14 mouse cellular contexts compared by ENCODE assay signal in the genomic region with DNA sequence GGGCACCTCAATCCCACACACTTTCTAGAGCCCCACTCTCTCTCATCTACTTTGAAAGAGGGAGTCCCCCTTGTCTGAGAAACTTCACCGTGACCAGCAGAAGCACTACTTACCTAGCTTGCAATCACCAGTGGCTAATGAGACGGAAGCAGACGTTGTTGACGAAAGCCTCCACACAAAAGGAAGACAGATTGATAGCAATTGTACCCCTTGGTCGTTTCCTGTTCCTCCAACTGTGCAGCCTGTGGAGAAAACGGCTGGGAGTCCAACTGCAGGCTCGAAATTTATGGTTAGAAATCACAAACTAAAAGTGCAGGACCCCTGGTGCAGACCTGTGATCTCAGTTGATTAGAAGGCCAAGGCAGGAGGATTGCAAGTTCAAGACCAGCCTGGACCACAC.
"Had no signal": no experiment of that assay in that cellular context is flagged by ENCODE, and none has a peak within 500 bp of the region (broad histone marks: within the 10 kb centered on the region; RNA-seq: fewer than 3 reads in every experiment).

No protein-coding gene starts in this region.

- DNase-seq: kidney, adult 2 months; kidney, postnatal 10 days; left cerebral cortex, postnatal 4 days; lung, embryonic 14.5 days; lung, postnatal 10 days; retina, postnatal 1 day; right cerebral cortex, postnatal 14 days; thymus, postnatal 4 days had no signal

- ATAC-seq: intestine, embryonic 16.5 days; liver, embryonic 12.5 days; midbrain, embryonic 16.5 days had no signal

- H3K36me3 ChIP-seq: limb, embryonic 15.5 days; liver, embryonic 12.5 days; midbrain, embryonic 12.5 days; neural tube, embryonic 13.5 days had no signal

- H3K4me3 ChIP-seq: limb, embryonic 15.5 days; liver, embryonic 12.5 days; midbrain, embryonic 12.5 days; neural tube, embryonic 13.5 days had no signal

- H3K27me3 ChIP-seq: limb, embryonic 15.5 days; liver, embryonic 12.5 days; midbrain, embryonic 12.5 days; neural tube, embryonic 13.5 days had no signal

- H3K27ac ChIP-seq: limb, embryonic 15.5 days; liver, embryonic 12.5 days; midbrain, embryonic 12.5 days; neural tube, embryonic 13.5 days had no signal

- H3K4me1 ChIP-seq: limb, embryonic 15.5 days; midbrain, embryonic 12.5 days had no signal

- H3K9me3 ChIP-seq: limb, embryonic 15.5 days; liver, embryonic 12.5 days; neural tube, embryonic 13.5 days had no signal
